Mouse (Mus musculus) testis, postnatal 10 days (tissue): ENCODE measurements around the gene Erc2.
"Not testable (repeated sequence)": the region's sequence is repeated elsewhere in the genome, so short reads cannot be mapped to it uniquely, and the experiment has no call there.

Experiments used
- DNase-seq: peaks from one replicate; pipeline ENCODE4 v3.0.0; 2021; ENCODE audit warnings: low spot score

The Erc2 gene

GRCm38 (mm10) chr14:27832196-27832595 is 210.0 kb downstream of the Erc2 start:
- DNase-seq: no peak

DNA sequence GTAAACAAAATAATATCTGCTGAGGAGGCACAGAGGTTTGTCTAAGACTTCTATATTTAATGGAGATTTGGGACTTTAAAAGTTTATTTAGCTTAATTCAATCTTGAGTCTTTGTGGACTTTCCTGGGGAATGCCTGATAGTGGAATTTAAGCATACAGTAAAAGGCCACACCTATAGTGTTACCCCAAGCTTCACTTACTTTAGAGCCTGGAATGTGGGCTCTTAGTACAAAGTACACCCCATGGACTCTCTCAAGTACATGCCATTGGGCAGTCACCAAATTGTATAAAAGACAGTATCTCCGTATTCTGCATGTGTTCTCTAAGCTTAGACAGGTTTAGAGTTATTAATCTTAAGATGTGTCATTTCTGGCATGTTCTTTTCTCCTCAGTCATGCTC is 213.1 kb downstream of the Erc2 start:
- DNase-seq: no peak

DNA sequence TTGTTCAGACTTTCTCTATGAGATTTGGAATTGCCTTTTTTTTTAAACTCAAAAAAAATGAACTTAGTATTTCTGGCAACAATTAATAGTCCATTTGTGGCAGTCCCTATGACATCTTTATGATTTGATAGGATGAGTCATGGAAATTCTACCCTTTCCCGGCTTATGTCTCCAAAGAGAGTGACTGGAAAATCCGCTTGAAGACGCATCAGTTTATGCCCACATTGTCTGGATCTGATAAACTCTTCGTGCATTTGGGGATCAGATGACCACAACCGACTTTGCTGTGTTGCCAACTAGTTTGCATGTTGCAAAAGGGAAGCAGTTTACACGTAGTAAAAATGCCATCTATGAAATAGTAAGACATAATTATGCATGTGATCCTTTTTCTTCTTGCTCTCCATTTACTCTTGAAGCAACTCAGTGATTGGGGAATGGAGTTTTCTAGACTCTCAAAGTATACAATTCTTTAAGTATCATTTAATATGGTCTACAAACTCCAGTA is 215.4 kb downstream of the Erc2 start:
- DNase-seq: no peak

DNA sequence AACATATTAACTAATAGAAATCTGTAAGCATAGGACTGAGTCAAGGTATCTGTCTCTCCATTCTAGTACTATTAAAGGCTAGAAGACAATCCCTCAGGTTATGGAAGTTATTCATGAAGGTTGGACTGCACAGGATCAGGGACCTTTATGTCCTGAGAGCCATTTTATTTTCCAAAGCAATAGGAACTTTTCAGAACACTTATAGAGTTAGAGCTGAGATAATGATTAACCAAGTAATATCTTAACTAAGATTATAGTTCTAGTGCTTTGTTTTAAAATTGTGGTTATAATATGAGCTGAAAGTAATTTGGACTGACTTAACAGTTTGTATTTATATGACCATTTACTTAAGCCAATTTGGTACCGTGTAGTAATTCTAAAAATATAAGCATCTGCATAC is 217.9 kb downstream of the Erc2 start:
- no peak for DNase-seq

DNA sequence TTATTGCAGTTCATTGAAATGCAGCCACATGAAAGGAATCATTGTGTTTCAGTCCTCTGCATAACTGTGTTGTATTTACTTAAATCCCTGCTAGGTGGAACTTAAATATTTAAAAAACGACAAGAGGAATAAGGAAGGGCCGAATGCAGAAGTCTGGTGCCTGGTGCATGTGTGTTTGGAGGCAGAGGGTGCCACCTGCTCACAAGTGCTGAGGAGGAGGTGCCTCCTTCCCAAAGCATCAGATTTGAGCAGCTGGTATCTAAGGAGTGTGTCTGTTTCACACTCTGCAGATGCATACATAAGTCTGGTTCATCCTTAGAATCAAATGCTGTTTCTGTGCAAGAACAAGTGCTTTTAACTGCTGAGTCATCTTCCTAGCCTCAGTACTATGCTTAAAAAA is 224.6 kb downstream of the Erc2 start:
- DNase-seq: no peak

GRCm38 (mm10) chr14:27847291-27847690 is 225.1 kb downstream of the Erc2 start:
- DNase-seq: no peak

DNA sequence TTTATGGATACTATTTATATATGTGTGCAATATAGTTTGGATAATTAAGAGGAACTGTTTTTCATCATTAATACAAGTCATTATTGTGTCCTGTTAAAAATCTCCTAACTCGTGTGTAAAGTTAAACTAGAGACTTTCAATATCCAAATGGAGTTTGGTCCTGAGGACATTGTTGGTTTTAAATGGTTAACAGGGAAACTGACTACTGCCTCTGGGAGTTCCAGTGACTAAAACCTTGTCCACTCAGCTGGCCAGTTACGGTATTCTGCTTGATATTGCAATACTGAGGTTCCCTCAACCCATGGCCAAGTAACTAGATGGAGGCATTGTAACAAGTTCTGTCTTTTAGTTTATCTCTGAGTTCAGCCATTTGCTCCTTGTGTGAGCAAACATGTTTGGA is 229.0 kb downstream of the Erc2 start:
- DNase-seq: no peak

- no peak for DNase-seq
Observed at GRCm38 (mm10) chr14:27852606-27853005, 230.4 kb downstream of the Erc2 start.

DNA sequence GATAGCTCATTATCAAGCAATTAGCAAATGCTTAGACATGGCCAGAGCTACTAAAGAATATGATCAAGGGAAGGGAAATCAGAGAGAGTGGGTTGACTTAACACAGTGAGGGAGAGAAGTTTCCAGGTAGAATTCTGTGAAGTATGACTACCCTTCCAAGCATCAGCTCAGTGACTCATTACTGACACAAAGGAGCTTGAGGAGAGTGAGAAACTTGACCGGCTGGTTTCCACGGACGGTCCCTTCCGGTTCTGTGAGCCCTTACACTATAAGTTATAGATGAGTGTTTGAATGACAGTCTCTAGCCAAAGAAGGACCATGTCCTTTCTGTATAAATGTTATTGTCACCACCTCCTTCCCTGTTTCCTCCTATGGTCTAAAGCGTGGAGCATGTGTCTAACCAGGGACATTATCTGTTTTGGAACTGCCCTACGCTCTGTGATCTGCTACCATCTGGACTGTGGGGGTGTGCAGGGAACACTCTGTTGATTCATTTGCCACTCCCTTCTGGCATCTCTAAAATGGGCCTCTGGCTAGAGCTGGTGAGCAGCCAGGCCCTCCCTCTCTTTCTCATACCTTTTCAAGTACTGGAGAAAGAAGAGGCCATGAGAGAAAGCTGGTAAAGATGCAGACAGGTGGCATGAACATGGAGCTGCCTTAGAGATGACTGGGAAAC is 238.3 kb downstream of the Erc2 start:
- no peak for DNase-seq

GRCm38 (mm10) chr14:27862299-27862698 is 240.1 kb downstream of the Erc2 start:
- no peak for DNase-seq

GRCm38 (mm10) chr14:27867386-27867785 is 245.2 kb downstream of the Erc2 start:
- DNase-seq: peak; percentile 43

GRCm38 (mm10) chr14:27873619-27874018 is 251.4 kb downstream of the Erc2 start:
- no peak for DNase-seq

DNA sequence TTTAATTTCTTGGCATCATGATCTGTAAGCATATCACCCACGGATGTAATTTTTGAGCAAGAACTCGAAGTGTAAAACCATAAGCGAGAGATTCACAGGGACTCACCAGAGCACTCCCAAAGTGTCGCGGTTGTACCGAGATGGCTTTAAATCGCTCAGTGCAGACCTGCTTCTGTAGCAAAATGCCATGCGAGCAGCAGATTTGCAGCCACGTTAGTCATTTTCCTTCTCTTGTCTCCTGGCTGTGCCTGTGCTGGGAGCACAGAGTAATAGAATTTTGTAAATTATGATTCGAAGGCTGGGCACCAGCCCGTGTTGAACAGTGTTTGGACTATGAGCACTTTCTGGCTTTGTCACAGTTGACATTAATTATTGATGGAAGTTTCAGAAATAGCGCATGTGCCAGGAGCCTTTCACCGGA is 253.8 kb downstream of the Erc2 start:
- DNase-seq: no peak

DNA sequence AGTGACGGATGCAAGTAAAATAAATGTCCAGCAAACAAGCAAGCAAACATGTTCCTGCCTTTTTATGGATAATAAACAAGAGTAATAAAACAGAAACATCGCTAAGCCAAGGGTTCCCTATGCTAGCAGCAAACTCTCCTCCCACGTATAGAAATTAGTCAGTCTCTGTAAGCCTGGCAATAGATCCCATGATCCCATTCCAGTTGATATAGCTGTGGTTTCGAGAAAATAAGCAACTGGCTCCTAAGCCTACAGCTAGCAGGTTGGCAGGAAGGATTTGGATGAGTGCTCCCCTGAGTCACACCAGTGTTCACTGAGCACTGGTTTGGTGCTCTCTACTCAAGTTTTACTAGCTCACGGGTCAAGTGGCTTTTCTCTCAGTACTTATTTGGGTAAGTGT is 259.7 kb downstream of the Erc2 start:
- no peak for DNase-seq

DNA sequence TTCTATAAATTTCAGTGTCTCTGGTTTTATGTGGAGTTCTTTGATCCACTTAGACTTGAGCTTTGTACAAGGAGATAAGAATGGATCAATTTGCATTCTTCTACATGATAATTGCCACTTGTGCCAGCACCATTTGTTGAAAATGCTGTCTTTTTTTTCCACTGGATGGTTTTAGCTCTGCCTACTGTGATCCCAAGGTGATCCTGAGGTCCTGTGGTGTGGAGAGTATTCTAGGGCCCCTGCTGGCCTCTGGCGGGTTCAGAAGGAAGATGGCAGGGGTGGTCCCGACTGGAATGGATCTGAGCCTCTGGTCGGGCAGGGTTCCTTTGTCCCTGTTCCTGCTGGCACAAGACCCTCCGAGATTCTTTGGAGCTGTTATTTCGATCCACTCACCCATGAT is 264.1 kb downstream of the Erc2 start:
- DNase-seq: not testable (repeated sequence)

- DNase-seq: no peak
Observed at GRCm38 (mm10) chr14:27887488-27887887, 265.3 kb downstream of the Erc2 start.

DNA sequence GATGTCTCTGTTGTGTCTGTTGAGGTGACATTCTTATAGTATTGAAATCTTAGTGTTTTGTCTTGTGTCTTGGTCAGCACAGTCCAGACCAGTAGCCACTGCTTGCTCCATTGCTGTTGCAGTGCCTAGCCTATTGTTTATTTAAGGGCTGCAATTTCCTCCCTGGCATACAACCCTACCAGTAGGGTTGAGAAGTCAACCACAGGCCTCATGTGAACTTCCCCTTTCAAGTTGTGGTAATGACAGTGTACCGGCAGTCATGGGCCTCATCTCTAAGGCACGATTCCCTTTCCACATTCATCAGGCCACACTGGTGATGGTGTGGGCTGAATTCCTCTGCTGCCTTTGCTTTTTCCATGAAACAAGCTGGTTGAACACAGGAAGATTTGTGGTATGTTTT is 267.4 kb downstream of the Erc2 start:
- no peak for DNase-seq

- DNase-seq: no peak
Observed at GRCm38 (mm10) chr14:27892416-27892815, 270.2 kb downstream of the Erc2 start.

GRCm38 (mm10) chr14:27901772-27902171 is 279.5 kb downstream of the Erc2 start:
- no peak for DNase-seq

DNA sequence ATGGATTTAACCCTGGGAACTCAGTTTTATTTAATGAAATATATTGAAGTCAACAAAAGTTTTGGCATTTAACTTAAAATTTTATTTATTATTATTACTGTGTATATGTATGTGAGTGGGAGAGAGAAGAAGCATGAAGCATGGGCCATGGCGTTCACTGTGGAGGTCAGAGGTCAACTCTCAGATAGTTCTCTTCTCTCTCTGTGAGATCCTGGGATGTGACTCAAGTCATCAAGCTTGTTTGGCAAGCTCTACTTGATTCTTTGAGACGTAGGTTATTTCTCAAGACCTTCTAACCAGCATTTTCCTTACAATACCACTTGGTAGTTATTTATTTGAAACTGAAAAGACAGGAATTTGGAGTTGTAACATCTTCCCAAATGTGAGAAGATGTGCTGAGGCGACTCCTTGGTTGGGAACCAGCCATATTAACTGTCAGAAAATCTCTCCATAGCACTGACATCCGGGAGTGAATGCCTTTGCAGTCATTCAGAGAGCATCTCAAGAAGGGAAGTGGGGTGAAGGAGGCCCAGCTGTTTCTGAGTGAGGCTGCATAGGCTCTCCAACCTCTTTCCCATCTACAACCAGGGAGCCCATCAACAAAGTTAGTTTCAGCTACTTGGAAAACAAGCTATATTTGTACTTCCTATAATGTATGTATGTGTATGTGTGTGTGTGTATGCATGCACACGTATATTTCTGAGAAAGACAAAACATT is 299.6 kb downstream of the Erc2 start:
- DNase-seq: no peak

DNA sequence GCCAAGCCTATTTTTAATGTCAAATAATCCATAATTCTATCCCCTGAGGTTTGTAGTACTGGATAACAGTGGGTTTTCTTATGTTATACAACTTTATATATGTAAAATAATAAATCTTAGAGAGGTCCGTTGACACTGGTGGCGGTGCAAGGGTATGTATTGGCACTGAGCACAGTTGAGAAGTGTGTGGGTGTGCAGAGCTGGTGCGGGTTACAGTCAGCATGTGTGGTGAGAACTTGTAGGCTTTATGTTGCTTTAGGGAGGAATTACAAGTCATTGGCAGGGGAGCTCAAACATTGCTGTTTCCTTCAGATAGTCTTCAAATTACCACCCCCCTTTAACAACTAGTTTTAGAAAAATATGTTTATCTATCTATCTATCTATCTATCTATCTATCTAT is 305.1 kb downstream of the Erc2 start:
- DNase-seq: no peak

DNA sequence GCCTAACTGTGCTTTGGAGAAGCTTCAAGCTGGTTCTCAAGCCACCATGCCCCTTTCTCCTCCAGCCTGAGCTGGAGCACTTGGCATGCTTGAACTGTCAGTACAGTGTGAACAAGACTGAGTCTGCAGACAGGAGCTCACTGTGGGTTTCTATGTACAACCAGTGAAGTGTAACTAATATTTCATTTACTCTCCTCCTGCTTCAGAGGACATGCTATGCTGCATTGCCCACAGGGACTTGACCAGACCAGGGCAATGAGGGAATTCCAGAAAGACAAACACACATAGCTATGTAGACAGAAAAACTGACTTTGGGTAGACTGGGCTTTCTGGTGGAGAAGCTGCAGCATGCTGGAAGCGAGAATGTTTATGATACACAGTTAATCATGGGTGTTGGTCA is 311.3 kb downstream of the Erc2 start:
- no peak for DNase-seq

GRCm38 (mm10) chr14:27935714-27936113 is 313.5 kb downstream of the Erc2 start:
- DNase-seq: no peak

DNA sequence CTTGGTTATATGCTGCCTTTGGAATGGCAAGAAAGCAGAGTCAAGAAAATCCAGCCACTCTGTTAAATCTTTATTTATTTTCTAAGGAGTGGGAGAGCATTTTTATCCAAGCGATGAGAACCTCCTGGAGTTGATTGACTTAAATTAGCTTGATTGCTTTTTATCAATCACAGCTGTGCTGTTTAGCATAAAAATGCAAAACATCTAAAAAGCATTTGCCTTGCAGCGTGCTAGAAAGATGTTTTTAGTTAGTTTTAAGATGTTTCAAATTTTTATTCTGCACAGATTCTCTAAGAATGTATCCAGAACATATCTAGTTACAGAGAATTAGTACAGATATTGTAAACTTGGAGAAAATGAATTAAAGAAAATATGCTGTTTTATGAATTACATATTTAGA is 315.7 kb downstream of the Erc2 start:
- no peak for DNase-seq
